Mouse (Mus musculus): ENCODE data around the gene Ephx4. TPM values are rescaled to one million over a fixed set of nuclear protein-coding genes. Genes with fewer than 3 reads are reported as not detected.
"Not testable (repeated sequence)": the region's sequence is repeated elsewhere in the genome, so short reads cannot be mapped to it uniquely, and the experiment has no call there.

The Ephx4 gene
- 1 to 10 TPM in 1 of 2 experiments, under 1 TPM in 1; 0.47 to 1.1 TPM for total RNA-seq (2021)
- long read RNA-seq, experiment 1 = 0 reads
- long read RNA-seq, experiment 2 = 0 reads

GRCm38 (mm10) chr5:107402436-107402835 lies at the start of gene Ephx4:
Gene Ephx4, plus strand, starts transcription at chr5:107402736.
- DNase-seq = no peak
- intact Hi-C loops (cut with DNase I) = no loop called here

- intact Hi-C loops (cut with DNase I) = no loop called here
- DNase-seq = no peak
These were observed 48.6 kb upstream of the Ephx4 start for GRCm38 (mm10) chr5:107353981-107354380.

GRCm38 (mm10) chr5:107355801-107356200 lies 46.7 kb upstream of the Ephx4 start:
- intact Hi-C loops (cut with DNase I) = loop anchor here (5.0 kb wide), 1 partner anchor 156 kb away; no protein-coding TSS in a partner anchor
- peak; percentile 27 to 30 for DNase-seq

- intact Hi-C loops (cut with DNase I) = loop anchor here (5.0 kb wide), 1 partner anchor 155 kb away; no protein-coding TSS in a partner anchor
- DNase-seq = no peak
These were observed 44.8 kb upstream of the Ephx4 start for GRCm38 (mm10) chr5:107357723-107358122.

- intact Hi-C loops (cut with DNase I) = loop anchor here (5.0 kb wide), 1 partner anchor 153 kb away; no protein-coding TSS in a partner anchor
- DNase-seq = peak; percentile 84 to 87
These were observed 43.0 kb upstream of the Ephx4 start for GRCm38 (mm10) chr5:107359395-107360053.

- intact Hi-C loops (cut with DNase I) = no loop called here
- DNase-seq = no peak
These were observed 42.3 kb upstream of the Ephx4 start for GRCm38 (mm10) chr5:107360054-107360730.

GRCm38 (mm10) chr5:107370040-107370439 lies 32.5 kb upstream of the Ephx4 start:
- intact Hi-C loops (cut with DNase I) = no loop called here

GRCm38 (mm10) chr5:107371335-107371734 lies 31.2 kb upstream of the Ephx4 start:
- no peak for DNase-seq
- intact Hi-C loops (cut with DNase I) = no loop called here

More at GRCm38 (mm10) chr5:107370040-107370439, 32.5 kb upstream of the Ephx4 start:
- DNase-seq = no peak

GRCm38 (mm10) chr5:107373256-107373655 lies 29.3 kb upstream of the Ephx4 start:
- intact Hi-C loops (cut with DNase I) = no loop called here
- no peak for DNase-seq

GRCm38 (mm10) chr5:107386448-107386847 lies 16.1 kb upstream of the Ephx4 start:
- DNase-seq; intact Hi-C loops (cut with DNase I): not testable (repeated sequence)

- no peak for DNase-seq
- intact Hi-C loops (cut with DNase I) = no loop called here
These were observed 14.7 kb upstream of the Ephx4 start for GRCm38 (mm10) chr5:107387788-107388187.

GRCm38 (mm10) chr5:107389373-107389772 lies 13.2 kb upstream of the Ephx4 start:
- DNase-seq = no peak
- intact Hi-C loops (cut with DNase I) = no loop called here

GRCm38 (mm10) chr5:107394437-107394836 lies 8.1 kb upstream of the Ephx4 start:
- no peak for DNase-seq
- intact Hi-C loops (cut with DNase I) = no loop called here

GRCm38 (mm10) chr5:107403011-107403946 lies 743 bp downstream of the Ephx4 start:
- DNase-seq = peak in 1 of 2 experiments; percentile 18
- intact Hi-C loops (cut with DNase I) = no loop called here

GRCm38 (mm10) chr5:107403947-107404684 lies 1.6 kb downstream of the Ephx4 start:
- no peak for DNase-seq
- intact Hi-C loops (cut with DNase I) = no loop called here

GRCm38 (mm10) chr5:107405361-107405760 lies 2.8 kb downstream of the Ephx4 start:
- intact Hi-C loops (cut with DNase I) = no loop called here
- DNase-seq = no peak

GRCm38 (mm10) chr5:107410305-107410704 lies 7.8 kb downstream of the Ephx4 start:
- DNase-seq = no peak
- intact Hi-C loops (cut with DNase I) = no loop called here

- intact Hi-C loops (cut with DNase I) = no loop called here
- no peak for DNase-seq
These were observed 8.8 kb downstream of the Ephx4 start for GRCm38 (mm10) chr5:107411326-107411725.

- intact Hi-C loops (cut with DNase I) = no loop called here
- no peak for DNase-seq
These were observed 9.7 kb downstream of the Ephx4 start for GRCm38 (mm10) chr5:107412285-107412684.

GRCm38 (mm10) chr5:107415098-107415497 lies 12.6 kb downstream of the Ephx4 start:
- intact Hi-C loops (cut with DNase I) = no loop called here
- no peak for DNase-seq

All from gastrocnemius, postnatal 36 days (tissue).